Mouse (Mus musculus) stomach, postnatal 0 days (tissue): ENCODE measurements around the gene Ly6g6c.

Experiments used
- CTCF ChIP-seq: IDR thresholded peaks from 2 replicates; pipeline ENCODE4 v1.5.1; 2016; ENCODE audit warnings: antibody characterized with exemption, low read depth, mild to moderate bottlenecking, moderate library complexity
- EP300 ChIP-seq: optimal IDR thresholded peaks from 2 replicates; pipeline ENCODE3; 2016; ENCODE audit warnings: antibody characterized with exemption

DNA sequence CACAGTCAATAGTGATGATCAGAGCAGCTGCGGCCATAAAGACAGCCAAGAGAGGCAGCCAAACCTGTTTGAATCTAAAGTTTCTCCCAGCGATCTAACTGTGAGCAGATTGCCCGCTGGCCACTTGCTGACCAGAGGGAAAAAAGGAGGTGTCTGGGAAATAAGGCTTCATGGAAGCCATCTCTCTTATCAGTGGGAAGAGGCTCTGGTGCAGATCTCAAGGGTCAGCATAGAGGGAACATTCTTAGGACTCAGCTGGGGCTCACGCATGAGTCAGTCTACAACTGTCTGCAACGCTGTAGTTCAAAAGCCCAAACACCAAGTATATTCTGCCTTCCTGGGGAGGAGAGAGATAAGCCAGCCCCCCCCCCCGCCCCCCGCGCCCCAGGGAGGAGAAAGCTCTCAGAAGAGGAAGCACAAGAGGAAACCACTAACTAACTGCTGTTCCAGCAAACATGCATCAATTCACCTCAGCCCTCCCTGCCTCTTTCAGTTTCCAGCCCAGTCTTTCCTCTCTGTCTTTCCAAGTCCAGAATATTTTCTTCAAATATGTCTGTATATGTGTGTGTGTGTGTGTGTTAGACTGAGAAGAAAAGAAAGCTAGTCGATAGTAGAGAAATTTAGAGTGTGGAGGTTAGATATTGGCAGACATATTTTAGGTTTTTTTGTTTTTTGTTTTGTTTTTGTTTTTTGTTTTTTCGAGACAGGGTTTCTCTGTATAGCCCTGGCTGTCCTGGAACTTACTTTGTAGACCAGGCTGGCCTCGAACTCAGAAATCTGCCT, 16.8 kb upstream of the Ly6g6c start:
- TF ChIP-seq CTCF = no peak
- TF ChIP-seq EP300 = no peak
